Mouse (Mus musculus) myocyte (in vitro differentiated cells): Measurements from ENCODE around the gene Epb41l1. TPM values are rescaled to one million over a fixed set of nuclear protein-coding genes. Genes with fewer than 3 reads are reported as not detected.

Source experiments
- H3K27me3 ChIP-seq: one replicate; pipeline ENCODE4 v1.6.1; 2011; ENCODE audit not compliant: control insufficient read depth, insufficient read depth, insufficient read length
- H3K36me3 ChIP-seq: one replicate; pipeline ENCODE4 v1.6.1; 2011; ENCODE audit not compliant: control insufficient read depth, insufficient read depth
- H3K4me2 ChIP-seq: one replicate; pipeline ENCODE4 v1.6.1; 2011; ENCODE audit warnings: low read depth, control low read depth
- H3K4me3 ChIP-seq: one replicate; pipeline ENCODE4 v1.5.1; 2011; ENCODE audit warnings: mild to moderate bottlenecking, control low read depth, moderate library complexity
- H3K79me2 ChIP-seq: one replicate; pipeline ENCODE4 v1.6.1; 2011; ENCODE audit not compliant: control insufficient read depth, insufficient read depth
- H3ac ChIP-seq: one replicate; pipeline ENCODE4 v1.6.1; 2011; ENCODE audit not compliant: control insufficient read depth, insufficient read length
- CEBPB ChIP-seq: IDR thresholded peaks from 2 replicates; pipeline ENCODE4 v1.6.1; 2011; ENCODE audit warnings: mild to moderate bottlenecking, moderate library complexity; ENCODE audit not compliant: poor library complexity, insufficient read depth, severe bottlenecking
- E2F4 ChIP-seq: IDR thresholded peaks from one replicate; pipeline ENCODE4 v1.6.1; 2011; ENCODE audit warnings: mild to moderate bottlenecking, control low read depth, moderate library complexity; ENCODE audit not compliant: insufficient read depth
- MAX ChIP-seq: IDR thresholded peaks from one replicate; pipeline ENCODE4 v1.6.1; 2011; ENCODE audit warnings: low read depth, mild to moderate bottlenecking, control low read depth
- MYOD1 ChIP-seq, 3 experiments: IDR thresholded peaks; one replicate each; pipeline ENCODE4 v1.6.1; 2011; ENCODE audit warnings: control low read depth in 2 of 3, low read depth in 2 of 3, mild to moderate bottlenecking in 2 of 3, moderate library complexity in 1 of 3; ENCODE audit not compliant: insufficient read length in 2 of 3, control insufficient read depth in 1 of 3
- MYOG ChIP-seq, 3 experiments: IDR thresholded peaks; one replicate each; pipeline ENCODE4 v1.6.1; 2011; ENCODE audit warnings: control low read depth in 2 of 3, low read depth in 2 of 3, mild to moderate bottlenecking in 2 of 3; ENCODE audit not compliant: insufficient read length in 2 of 3, control insufficient read depth in 1 of 3, insufficient read depth in 1 of 3
- POLR2A ChIP-seq: IDR thresholded peaks from one replicate; pipeline ENCODE4 v1.6.1; 2011; ENCODE audit warnings: low read depth, mild to moderate bottlenecking, control low read depth, moderate library complexity; ENCODE audit not compliant: insufficient read length
- POLR2AphosphoS2 ChIP-seq: IDR thresholded peaks from one replicate; pipeline ENCODE4 v1.6.1; 2011; ENCODE audit warnings: low read depth, control low read depth; ENCODE audit not compliant: insufficient read length
- REST ChIP-seq: IDR thresholded peaks from one replicate; pipeline ENCODE4 v1.6.1; 2011; ENCODE audit warnings: mild to moderate bottlenecking, control low read depth, moderate library complexity; ENCODE audit not compliant: insufficient read depth, insufficient read length
- SRF ChIP-seq: IDR thresholded peaks from one replicate; pipeline ENCODE4 v1.6.1; 2011; ENCODE audit warnings: low read depth; ENCODE audit not compliant: control insufficient read depth, insufficient read length
- TCF12 ChIP-seq: IDR thresholded peaks from one replicate; pipeline ENCODE4 v1.6.1; 2011; ENCODE audit warnings: mild to moderate bottlenecking, control low read depth; ENCODE audit not compliant: poor library complexity, insufficient read depth, severe bottlenecking
- TCF3 ChIP-seq: IDR thresholded peaks from one replicate; pipeline ENCODE4 v1.6.1; 2011; ENCODE audit warnings: low read depth, control low read depth; ENCODE audit not compliant: insufficient read length
- USF1 ChIP-seq: IDR thresholded peaks from one replicate; pipeline ENCODE4 v1.6.1; 2011; ENCODE audit warnings: low read depth, mild to moderate bottlenecking, control low read depth, moderate library complexity
- polyA plus RNA-seq: library from polyadenylated mRNA; unstranded; fragments of >200 nt; fragmentation: generic; extraction: Trizol; gene quantifications from one replicate; pipeline ENCODE4 v1.2.1, GENCODE M21; 2012; ENCODE audit warnings: missing spikeins

Gene Epb41l1
- polyA plus RNA-seq, 1 experiment = 16.9 TPM

GRCm38 (mm10) chr2:156491796-156492195, 71.1 kb downstream of the Epb41l1 start:
- Histone ChIP-seq H3K79me2 (peaks cover 20% of the 10 kb centered on the region), H3ac (no peak overlapping the region), H3K27me3 (no peaks in the 10 kb centered on the region), H3K4me3 (no peak overlapping the region), H3K4me2 (no peak overlapping the region), H3K36me3 (no peaks in the 10 kb centered on the region)
- TF ChIP-seq MYOG (IDR thresholded peaks at IDR 0.05; ENCODE audit: control insufficient read depth in 1 of 3, insufficient read depth in 1 of 3, insufficient read length in 2 of 3, low read depth in 2 of 3) = no peak
- TF ChIP-seq POLR2AphosphoS2 = no peak
- TF ChIP-seq REST = no peak
- TF ChIP-seq POLR2A = no peak

- no peaks in the 10 kb centered on the region for H3K36me3 ChIP-seq
- H3K79me2 ChIP-seq = peaks cover 20% of the 10 kb centered on the region
- TF ChIP-seq REST (no peak), E2F4 (no peak), SRF (no peak), MYOG (IDR thresholded peaks at IDR 0.05; ENCODE audit: control insufficient read depth in 1 of 3, insufficient read depth in 1 of 3, insufficient read length in 2 of 3, low read depth in 2 of 3) (no peak), USF1 (no peak)
- H3K4me3 ChIP-seq = no peak overlapping the region
- no peak overlapping the region for H3ac ChIP-seq
- no peak overlapping the region for H3K4me2 ChIP-seq
- H3K27me3 ChIP-seq = no peaks in the 10 kb centered on the region
These were observed 73.1 kb downstream of the Epb41l1 start for GRCm38 (mm10) chr2:156493766-156494165.

- H3K79me2 ChIP-seq = peaks cover 15% of the 10 kb centered on the region
- no peak for TF ChIP-seq REST
- TF ChIP-seq POLR2A = no peak
- no peak for TF ChIP-seq MYOG (IDR thresholded peaks at IDR 0.05; ENCODE audit: control insufficient read depth in 1 of 3, insufficient read depth in 1 of 3, insufficient read length in 2 of 3, low read depth in 2 of 3)
- TF ChIP-seq TCF3 = no peak
- no peak for TF ChIP-seq CEBPB
- no peak for TF ChIP-seq SRF
- TF ChIP-seq POLR2AphosphoS2 = no peak
- TF ChIP-seq USF1 = no peak
- no peak for TF ChIP-seq E2F4
- no peak overlapping the region for H3K4me2 ChIP-seq
- H3ac ChIP-seq = no peak overlapping the region
- H3K36me3 ChIP-seq = no peaks in the 10 kb centered on the region
- H3K27me3 ChIP-seq = no peaks in the 10 kb centered on the region
- no peak overlapping the region for H3K4me3 ChIP-seq
These were observed 73.8 kb downstream of the Epb41l1 start for GRCm38 (mm10) chr2:156494465-156494864.

DNA sequence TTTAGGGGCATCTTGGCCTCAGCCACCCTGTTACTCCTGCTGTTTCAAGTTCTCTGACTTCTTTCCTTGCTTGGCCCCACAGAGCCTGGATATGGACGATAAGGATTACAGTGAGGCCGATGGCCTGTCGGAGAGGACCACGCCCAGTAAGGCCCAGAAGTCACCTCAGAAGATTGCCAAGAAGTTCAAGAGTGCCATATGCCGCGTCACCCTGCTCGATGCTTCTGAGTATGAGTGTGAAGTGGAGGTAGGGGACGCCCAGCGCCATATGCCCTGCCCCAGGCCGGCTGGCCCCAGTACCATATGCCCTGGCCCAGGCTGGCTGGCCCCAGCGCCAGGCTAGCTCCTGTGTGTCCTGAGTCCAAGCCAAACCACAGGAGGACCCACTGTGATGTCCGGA, 74.2 kb downstream of the Epb41l1 start:
- Histone ChIP-seq H3K4me2 (no peak overlapping the region), H3K27me3 (no peaks in the 10 kb centered on the region), H3ac (no peak overlapping the region), H3K79me2 (peaks cover 11% of the 10 kb centered on the region), H3K4me3 (no peak overlapping the region), H3K36me3 (no peaks in the 10 kb centered on the region)
- TF ChIP-seq TCF12 (no peak), POLR2AphosphoS2 (no peak), TCF3 (no peak), REST (no peak), MAX (no peak), SRF (no peak), E2F4 (no peak), POLR2A (no peak), MYOG (IDR thresholded peaks at IDR 0.05; ENCODE audit: control insufficient read depth in 1 of 3, insufficient read depth in 1 of 3, insufficient read length in 2 of 3, low read depth in 2 of 3) (no peak), CEBPB (no peak), MYOD1 (IDR thresholded peaks at IDR 0.05; ENCODE audit: control insufficient read depth in 1 of 3, insufficient read length in 2 of 3, low read depth in 2 of 3) (no peak), USF1 (no peak)

DNA sequence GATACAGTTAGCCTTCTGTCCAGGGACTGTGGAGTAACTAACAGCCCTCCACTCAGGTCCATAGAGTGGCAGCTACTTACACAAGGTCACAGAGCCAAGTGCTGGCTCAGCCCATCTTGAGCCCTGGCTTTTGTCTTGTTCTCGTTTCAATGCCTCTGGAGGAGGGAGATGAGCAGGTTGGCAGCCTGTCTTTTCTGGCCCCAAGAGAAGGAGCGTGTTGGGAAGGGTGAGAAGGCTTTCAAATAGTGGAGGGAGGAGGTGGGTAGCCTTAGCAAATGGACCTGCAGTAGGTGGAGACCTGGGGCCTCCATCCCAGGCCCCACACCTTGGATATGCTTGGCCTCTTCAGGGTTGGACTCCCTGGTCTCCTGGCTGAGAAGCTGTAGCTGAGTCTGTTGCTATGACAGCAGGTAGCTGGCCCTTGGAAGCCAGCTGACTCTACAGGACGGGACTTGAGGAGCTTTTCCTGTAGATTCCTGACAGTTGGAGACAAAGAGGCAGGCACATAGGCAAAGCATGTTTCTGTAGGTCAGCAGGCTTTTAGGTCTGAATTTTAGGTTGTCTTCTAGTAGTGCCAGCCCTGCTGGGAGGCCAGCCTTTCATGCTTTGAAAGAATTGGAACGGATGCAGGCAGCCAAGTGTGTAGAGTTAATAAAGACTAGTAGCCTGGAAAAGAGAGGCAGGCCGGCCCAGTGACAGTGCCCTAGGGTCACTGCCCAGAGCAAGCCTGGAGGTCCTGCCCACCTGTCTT, 76.3 kb downstream of the Epb41l1 start:
- H3K4me2 ChIP-seq = no peak overlapping the region
- no peak overlapping the region for H3ac ChIP-seq
- TF ChIP-seq MYOG (IDR thresholded peaks at IDR 0.05; ENCODE audit: control insufficient read depth in 1 of 3, insufficient read depth in 1 of 3, insufficient read length in 2 of 3, low read depth in 2 of 3) (no peak), USF1 (no peak), SRF (no peak), TCF3 (no peak), MYOD1 (IDR thresholded peaks at IDR 0.05; ENCODE audit: control insufficient read depth in 1 of 3, insufficient read length in 2 of 3, low read depth in 2 of 3) (no peak), POLR2AphosphoS2 (no peak), MAX (no peak), E2F4 (no peak), REST (no peak), TCF12 (no peak), CEBPB (no peak), POLR2A (no peak)
- H3K4me3 ChIP-seq = no peak overlapping the region
- H3K36me3 ChIP-seq = no peaks in the 10 kb centered on the region
- no peaks in the 10 kb centered on the region for H3K27me3 ChIP-seq
- no peaks in the 10 kb centered on the region for H3K79me2 ChIP-seq
